Mouse (Mus musculus) ZHBTc4 (cell line): ENCODE measurements at regions not wholly inside any gene's neighbourhood (a gene's known extent, or its start where the extent isn't known, plus 50 kb on each side); places are given as distances from the start of the nearest gene placed in this dataset.

ENCODE experiments used
- DNase-seq: peaks from one replicate; pipeline ENCODE4 v3.0.0-alpha.2; 2011; ENCODE audit warnings: low read depth, low spot score

- no peak for DNase-seq
Measured at GRCm38 (mm10) chr2:75220775-75221359, 395.3 kb downstream of the Mtx2 start.

- DNase-seq: no peak
Measured at GRCm38 (mm10) chr2:75224443-75224842, 398.8 kb downstream of the Mtx2 start.

- DNase-seq: peak; percentile 52
Measured at GRCm38 (mm10) chr2:75240976-75241375, 415.4 kb downstream of the Mtx2 start.

- DNase-seq: no peak
Measured at GRCm38 (mm10) chr2:75244311-75245033, 414.6 kb upstream of the Hnrnpa3 start.

- DNase-seq: no peak
Measured at GRCm38 (mm10) chr2:75245256-75245655, 413.8 kb upstream of the Hnrnpa3 start.

- DNase-seq: no peak
Measured at GRCm38 (mm10) chr2:75245662-75246061, 413.4 kb upstream of the Hnrnpa3 start.

GRCm38 (mm10) chr2:75246082-75246743 lies 412.8 kb upstream of the Hnrnpa3 start:
- DNase-seq: peak; percentile 21

GRCm38 (mm10) chr2:75248251-75248650 lies 410.8 kb upstream of the Hnrnpa3 start:
- DNase-seq: no peak

GRCm38 (mm10) chr2:75250507-75250906 lies 408.6 kb upstream of the Hnrnpa3 start:
- no peak for DNase-seq

- DNase-seq: no peak
Measured at GRCm38 (mm10) chr2:75252829-75253228, 406.2 kb upstream of the Hnrnpa3 start.

- DNase-seq: no peak
Measured at GRCm38 (mm10) chr2:75265218-75265617, 393.8 kb upstream of the Hnrnpa3 start.

GRCm38 (mm10) chr2:75265739-75266699 lies 393.0 kb upstream of the Hnrnpa3 start:
- DNase-seq: no peak

- no peak for DNase-seq
Measured at GRCm38 (mm10) chr2:75267949-75268348, 391.1 kb upstream of the Hnrnpa3 start.

- DNase-seq: peak; percentile 79
Measured at GRCm38 (mm10) chr2:75269446-75269845, 389.6 kb upstream of the Hnrnpa3 start.

GRCm38 (mm10) chr2:75270115-75270514 lies 388.9 kb upstream of the Hnrnpa3 start:
- no peak for DNase-seq

GRCm38 (mm10) chr2:75287900-75288299 lies 371.2 kb upstream of the Hnrnpa3 start:
- no peak for DNase-seq

GRCm38 (mm10) chr2:75291674-75292073 lies 367.4 kb upstream of the Hnrnpa3 start:
- no peak for DNase-seq

GRCm38 (mm10) chr2:75306821-75307220 lies 352.2 kb upstream of the Hnrnpa3 start:
- DNase-seq: no peak

GRCm38 (mm10) chr2:75311191-75311590 lies 347.9 kb upstream of the Hnrnpa3 start:
- DNase-seq: peak; percentile 17

- DNase-seq: peak; percentile 23
Measured at GRCm38 (mm10) chr2:75312246-75312645, 346.8 kb upstream of the Hnrnpa3 start.

GRCm38 (mm10) chr2:75315341-75315740 lies 343.7 kb upstream of the Hnrnpa3 start:
- no peak for DNase-seq

GRCm38 (mm10) chr2:75318190-75318589 lies 340.9 kb upstream of the Hnrnpa3 start:
- DNase-seq: peak; percentile 19
